Mouse (Mus musculus) brain, embryonic 18.5 days (tissue): ENCODE results near the gene Dcaf7.

Source experiments
- DNase-seq: peaks from one replicate; pipeline ENCODE4 v3.0.0-alpha.2; 2012; ENCODE audit warnings: low read depth, low spot score

Gene Dcaf7

DNA sequence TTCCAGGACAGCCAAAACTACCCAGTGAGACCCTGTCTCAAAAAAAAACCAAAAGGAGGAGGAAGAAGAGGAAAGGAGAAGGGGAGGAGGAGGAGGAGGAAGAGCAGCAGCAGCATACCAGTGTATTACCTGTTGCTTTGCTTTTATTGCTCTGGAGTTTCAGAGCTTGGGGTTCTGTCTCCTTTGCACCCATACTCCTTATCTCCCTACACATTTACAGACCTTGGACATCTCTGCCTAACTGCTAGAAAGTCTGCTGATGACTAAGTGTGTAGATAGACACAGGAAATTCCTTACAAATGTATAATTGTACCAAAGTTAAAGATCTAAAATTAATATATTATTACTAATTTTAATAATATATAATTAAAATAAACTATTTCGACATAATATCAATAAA, 8.6 kb downstream of the Dcaf7 start:
- DNase-seq, result no peak

- no peak for DNase-seq
These were observed 9.1 kb downstream of the Dcaf7 start for GRCm38 (mm10) chr11:106045780-106046179.

- no peak for DNase-seq
These were observed 9.9 kb downstream of the Dcaf7 start for GRCm38 (mm10) chr11:106046584-106046983.

DNA sequence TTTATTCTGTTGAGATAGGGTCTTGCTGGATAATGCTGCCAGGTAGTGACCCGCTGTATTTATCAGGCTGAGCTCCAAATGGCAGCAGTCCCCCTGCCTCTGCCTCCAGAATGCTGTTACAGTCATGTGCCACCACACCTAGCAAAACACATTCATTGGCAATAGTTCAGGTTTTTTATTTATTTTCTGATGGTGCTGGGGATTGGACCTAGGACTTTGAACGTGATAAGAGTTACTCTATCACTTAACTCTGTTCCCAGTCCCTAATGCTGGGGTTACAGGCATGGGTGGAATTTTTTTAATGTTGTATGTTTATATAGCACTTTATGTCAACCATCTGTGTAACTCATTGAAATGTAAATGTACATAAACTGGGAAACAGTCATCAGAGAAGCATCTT, 17.2 kb downstream of the Dcaf7 start:
- no peak for DNase-seq

DNA sequence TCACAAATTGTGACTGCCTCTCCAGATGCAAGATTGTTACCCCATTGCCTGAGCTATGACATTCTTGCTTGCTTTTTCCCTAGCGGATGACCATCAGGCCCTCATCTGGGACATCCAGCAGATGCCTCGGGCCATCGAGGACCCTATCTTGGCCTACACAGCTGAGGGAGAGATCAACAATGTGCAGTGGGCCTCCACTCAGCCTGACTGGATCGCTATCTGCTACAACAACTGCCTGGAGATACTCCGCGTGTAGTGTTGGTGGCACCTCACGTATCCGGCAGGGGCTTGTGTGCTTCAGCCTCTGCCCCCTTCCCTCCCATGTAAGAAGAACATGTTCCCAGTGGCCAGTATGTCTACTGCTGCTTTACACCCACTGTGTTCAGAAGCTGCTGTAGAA, 17.9 kb downstream of the Dcaf7 start:
- DNase-seq, result no peak

DNA sequence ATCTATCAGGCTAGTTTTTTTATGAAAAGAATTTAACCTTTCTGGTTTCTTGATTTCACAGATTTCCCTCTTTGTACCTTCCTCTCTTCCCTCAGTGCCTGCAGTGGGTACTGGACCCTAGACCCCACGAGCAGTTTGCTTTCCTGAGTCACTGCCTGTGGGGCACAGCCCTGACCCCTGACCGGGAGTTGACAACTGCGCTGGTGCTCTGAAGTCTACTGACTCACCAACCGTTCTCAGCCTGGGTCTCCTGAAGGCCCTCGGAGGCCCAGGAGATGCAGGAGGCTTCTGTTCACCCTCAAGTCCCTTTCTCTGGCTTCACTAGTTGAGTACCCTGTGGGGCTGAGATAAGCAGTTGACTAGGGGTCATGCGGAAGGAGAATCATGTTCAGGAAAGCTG, 18.7 kb downstream of the Dcaf7 start:
- DNase-seq, result no peak

GRCm38 (mm10) chr11:106056819-106057491, 20.3 kb downstream of the Dcaf7 start:
- DNase-seq, result no peak

DNA sequence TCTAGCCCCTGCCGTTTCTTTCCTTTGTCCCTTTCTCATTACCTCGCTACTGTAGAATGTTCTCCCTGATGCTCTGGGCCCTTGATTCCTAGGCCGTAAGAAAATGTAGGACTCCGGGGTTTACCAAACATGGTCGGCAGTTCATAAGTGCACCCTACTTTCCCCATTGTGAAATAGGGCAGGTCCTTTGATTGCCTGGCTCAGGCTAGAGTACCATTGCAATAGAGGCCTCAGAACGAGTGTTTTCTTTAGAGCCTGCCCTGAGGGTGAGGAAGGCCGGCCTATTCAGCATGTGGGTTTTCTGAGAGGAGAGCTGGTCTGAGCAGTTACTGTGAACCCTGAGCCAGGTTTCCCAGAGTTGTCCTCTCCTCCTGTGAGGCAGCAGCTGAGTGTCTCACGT, 21.3 kb downstream of the Dcaf7 start:
- no peak for DNase-seq

DNA sequence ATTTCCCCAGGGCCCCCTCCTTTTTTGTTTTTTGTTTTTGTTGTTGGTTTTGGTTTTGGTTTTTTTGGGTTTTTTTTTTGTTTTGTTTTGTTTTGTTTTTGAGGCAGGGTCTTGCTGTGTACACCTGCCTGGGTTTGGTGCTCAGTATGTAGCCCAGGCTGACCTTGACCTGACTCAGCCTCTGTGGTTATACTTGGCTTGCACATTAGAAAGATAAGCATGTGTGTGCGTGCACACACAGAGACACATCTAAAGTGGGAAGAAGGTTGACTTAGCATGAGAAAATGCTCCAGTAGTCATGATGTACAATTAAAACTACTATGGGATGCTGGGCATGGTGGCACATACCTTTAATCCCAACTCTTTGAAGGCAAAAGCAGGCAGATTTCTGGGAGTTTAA, 23.9 kb downstream of the Dcaf7 start:
- DNase-seq, result no peak

DNA sequence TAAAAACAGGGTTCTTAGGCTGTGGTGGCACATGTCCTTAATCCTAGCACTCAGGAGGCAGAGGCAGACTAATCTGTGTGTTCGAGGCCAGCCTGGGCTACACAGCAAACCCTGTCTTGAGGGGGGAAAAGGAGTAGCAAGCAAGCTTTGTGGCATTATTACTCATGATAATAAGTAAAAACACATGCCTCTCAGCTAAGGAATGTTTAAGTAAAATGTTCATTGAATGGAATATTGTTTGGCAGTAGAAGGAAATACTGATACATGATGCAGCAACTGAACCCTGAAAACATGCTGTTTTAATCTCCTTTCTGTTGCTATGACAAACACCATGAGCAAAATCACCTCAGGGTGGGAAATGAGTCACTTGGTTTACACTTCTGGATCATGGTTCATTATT, 24.6 kb downstream of the Dcaf7 start:
- no peak for DNase-seq

GRCm38 (mm10) chr11:106063756-106064155, 27.1 kb downstream of the Dcaf7 start:
- DNase-seq, result no peak

DNA sequence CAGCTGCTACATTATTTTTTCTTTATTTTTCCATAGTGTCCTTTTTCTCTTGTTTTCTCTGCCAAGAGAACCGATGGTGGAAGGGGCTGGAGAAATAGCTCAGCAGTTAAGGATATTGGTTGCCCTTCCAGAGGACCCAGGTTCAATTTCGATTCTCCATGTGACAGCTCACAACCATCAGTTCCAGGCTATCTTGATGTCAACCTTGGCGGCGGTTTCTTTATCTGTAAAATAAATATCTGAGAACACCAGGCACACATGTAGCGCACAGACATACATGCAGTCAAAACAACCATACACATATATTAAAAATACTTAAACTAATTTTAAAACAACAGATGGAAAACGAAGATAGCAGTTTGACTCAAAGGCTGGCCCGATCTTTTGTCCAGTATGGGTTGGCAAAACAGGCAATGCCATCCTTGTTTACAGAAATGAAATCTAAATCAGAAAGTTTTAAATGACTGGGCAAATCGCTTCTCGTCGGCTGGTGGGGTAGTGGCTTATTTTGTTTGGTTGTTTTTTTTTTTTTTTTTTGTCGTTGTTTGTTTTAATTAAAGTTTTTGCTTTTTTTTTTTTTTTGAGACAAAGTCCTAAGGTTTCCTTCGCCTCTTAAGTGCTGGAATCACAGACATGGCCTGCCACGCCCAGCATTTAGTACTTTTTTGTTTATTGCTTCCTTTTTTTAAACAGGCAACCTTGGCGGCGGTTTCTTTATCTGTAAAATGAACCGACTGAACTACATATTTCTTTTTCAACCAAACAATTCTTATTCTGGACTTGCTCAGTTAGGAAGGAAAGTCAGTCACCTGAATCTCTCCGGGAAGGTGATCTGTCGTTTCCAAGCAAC, 28.6 kb downstream of the Dcaf7 start:
- no peak for DNase-seq

GRCm38 (mm10) chr11:106065923-106066571, 29.4 kb downstream of the Dcaf7 start, which contains the start of gene Taco1:
TSS of gene Taco1 (plus strand) at chr11:106066061.
- peak; percentile 86 for DNase-seq

DNA sequence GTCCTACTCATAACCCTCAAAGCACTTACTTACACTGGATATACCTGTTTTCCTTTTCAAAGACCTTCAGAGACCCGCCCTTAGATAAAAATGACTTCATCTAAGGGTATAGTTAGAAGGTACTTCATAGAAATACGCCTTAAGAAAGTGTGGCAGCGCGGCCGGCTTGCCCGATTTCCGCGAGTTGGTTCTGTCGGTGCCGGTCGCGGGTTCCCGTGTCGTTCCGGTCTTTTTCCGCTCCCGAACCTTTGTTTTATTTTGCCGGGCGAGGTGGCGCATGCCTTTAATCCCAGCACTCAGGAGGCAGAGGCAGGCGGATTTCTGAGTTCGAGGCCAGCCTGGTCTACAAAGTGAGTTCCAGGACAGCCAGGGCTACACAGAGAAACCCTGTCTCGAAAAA, 29.9 kb downstream of the Dcaf7 start:
- DNase-seq, result peak; percentile 10

DNA sequence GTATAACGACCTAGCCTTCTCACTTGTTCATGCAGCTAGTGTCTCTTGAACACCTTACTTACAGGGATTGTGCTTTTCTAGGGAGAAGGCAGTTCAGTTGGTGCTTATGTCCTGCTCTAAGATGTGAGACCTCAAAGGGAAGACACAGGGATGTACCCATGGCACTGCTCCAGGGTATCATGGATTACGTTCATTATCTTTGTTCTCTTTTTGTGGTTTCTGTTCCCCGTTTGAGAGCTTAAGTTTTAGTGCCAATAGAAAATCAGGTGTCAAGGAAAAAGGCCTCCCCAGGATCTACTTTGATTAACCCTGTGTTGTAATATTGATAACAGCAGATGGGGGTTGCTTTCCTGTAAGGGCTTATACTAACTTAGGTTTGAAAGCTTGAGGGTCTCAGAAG, 37.1 kb downstream of the Dcaf7 start:
- no peak for DNase-seq

GRCm38 (mm10) chr11:106076321-106076720, 39.6 kb downstream of the Dcaf7 start:
- DNase-seq, result peak; percentile 6

- DNase-seq, result peak; percentile 100
These were observed 47.3 kb downstream of the Dcaf7 start, which contains the start of gene Map3k3 for GRCm38 (mm10) chr11:106083708-106084701. TSS of gene Map3k3 (plus strand) at chr11:106084613.

DNA sequence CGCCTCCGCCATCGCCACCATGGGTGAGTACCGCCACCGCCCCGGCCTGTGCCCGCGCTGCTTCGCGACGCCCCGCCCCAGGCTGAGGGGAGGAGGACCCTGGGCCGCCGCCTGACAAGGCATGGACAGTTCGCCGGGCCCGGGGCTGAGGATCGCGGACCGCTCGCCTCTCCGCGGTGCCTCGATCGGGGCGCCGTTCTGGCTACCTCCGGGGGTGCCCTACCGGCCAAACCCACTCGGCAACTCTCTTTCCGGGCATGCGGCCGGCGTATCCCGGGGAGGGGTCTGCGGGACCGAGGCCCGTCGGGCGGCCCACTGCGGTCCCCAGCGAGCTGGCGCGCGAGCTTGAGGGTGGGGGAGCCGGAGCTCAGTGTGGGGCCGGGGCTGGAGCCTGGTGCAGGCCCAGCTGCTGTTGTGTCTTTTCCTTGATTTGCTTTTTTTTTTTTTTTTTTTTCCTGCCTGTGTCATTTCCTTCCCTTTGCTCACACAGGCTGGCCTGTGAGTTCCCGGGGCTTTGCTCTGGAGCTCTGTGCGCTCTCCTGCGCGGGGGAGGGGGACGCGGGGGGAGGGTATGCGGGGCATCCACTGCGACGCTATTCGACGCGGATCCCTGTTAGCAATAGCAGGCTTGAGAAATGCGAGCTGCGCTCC, 48.4 kb downstream of the Dcaf7 start:
- peak; percentile 28 for DNase-seq

GRCm38 (mm10) chr11:106098223-106098622, 61.6 kb downstream of the Dcaf7 start:
- no peak for DNase-seq

GRCm38 (mm10) chr11:106102866-106103265, 66.2 kb downstream of the Dcaf7 start:
- DNase-seq, result no peak
